Mouse (Mus musculus) neural tube, embryonic 15.5 days (tissue): ENCODE data around the gene Gucy2c. TPM values are rescaled to one million over a fixed set of nuclear protein-coding genes. Genes with fewer than 3 reads are reported as not detected.
"Not testable (repeated sequence)": the region's sequence is repeated elsewhere in the genome, so short reads cannot be mapped to it uniquely, and the experiment has no call there.

Experiments
- ATAC-seq: fragments of 200-750 bp; cut with Nextera tagmentation; 2 replicates; pipeline ENCODE4 v1.8.0; 2017; ENCODE audit warnings: mild to moderate bottlenecking, moderate TSS enrichment, moderate library complexity; ENCODE audit not compliant: low FRiP score
- H3K27ac ChIP-seq: fragments of 300-500 bp; sonication (generic); replicated peaks from 2 replicates; pipeline ENCODE4 v1.5.1; 2015; ENCODE audit warnings: mild to moderate bottlenecking, inconsistent platforms
- H3K27me3 ChIP-seq: fragments of 300-500 bp; sonication (generic); replicated peaks from 2 replicates; pipeline ENCODE4 v1.6.1; 2015; ENCODE audit warnings: inconsistent platforms
- H3K36me3 ChIP-seq: fragments of 300-500 bp; sonication (generic); 2 replicates; pipeline ENCODE4 v1.6.1; 2015; ENCODE audit warnings: inconsistent platforms
- H3K4me1 ChIP-seq: fragments of 300-500 bp; sonication (generic); 2 replicates; pipeline ENCODE4 v1.6.1; 2015; ENCODE audit warnings: inconsistent platforms
- H3K4me2 ChIP-seq: fragments of 300-500 bp; sonication (generic); 2 replicates; pipeline ENCODE4 v1.6.1; 2015; ENCODE audit warnings: inconsistent platforms, mild to moderate bottlenecking, moderate library complexity
- H3K4me3 ChIP-seq: fragments of 300-500 bp; sonication (generic); replicated peaks from 2 replicates; pipeline ENCODE4 v1.5.1; 2015; ENCODE audit warnings: mild to moderate bottlenecking, inconsistent platforms
- H3K9ac ChIP-seq: fragments of 300-500 bp; sonication (generic); replicated peaks from 2 replicates; pipeline ENCODE4 v1.6.1; 2015; ENCODE audit warnings: mild to moderate bottlenecking, inconsistent platforms
- H3K9me3 ChIP-seq: fragments of 300-500 bp; sonication (generic); replicated peaks from 2 replicates; pipeline ENCODE4 v1.6.1; 2016; ENCODE audit warnings: inconsistent platforms
- WGBS: fragments of 180-500 bp; shearing (Covaris S2); methylation state at CpG from one replicate; pipeline ENCODE4 v1.1.7; 2015; ENCODE audit warnings: mixed read lengths; 5-methylcytosine and 5-hydroxymethylcytosine counted together
- polyA plus RNA-seq: library from polyadenylated mRNA; unstranded; fragments of >200 nt; fragmentation: Nextera tagmentation; extraction: Ambion mirVana; gene quantifications from 2 replicates; pipeline ENCODE4 v1.2.1, GENCODE M21; 2015

Gene Gucy2c
- polyA plus RNA-seq, 1 experiment from 2014 or later, result 0.23 TPM

DNA sequence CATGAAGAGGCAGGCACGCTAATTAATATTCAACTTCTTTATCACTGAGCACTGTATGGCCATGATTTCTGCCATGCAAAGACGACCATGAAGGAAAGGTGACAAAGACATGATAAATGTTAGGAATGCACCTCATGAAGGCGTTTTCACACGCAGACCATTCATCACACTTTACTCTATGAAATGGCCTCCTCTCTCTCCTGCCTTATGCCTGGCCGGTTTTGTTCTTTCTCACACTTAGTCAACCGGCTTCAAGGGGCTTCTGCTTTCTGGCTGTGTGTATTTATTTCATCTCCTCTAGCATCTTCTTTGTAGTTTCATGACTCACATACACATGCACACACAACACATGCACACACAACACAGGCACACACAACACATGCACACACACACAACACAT lies 19.7 kb upstream of the Gucy2c start:
- H3K4me3 ChIP-seq, result no peak overlapping the region
- no peak overlapping the region for H3K4me2 ChIP-seq
- H3K9me3 ChIP-seq, result no peaks in the 10 kb centered on the region
- no peaks in the 10 kb centered on the region for H3K36me3 ChIP-seq
- H3K27me3 ChIP-seq, result no peaks in the 10 kb centered on the region
- 87% methylated on average over 6 of the region's 6 CpGs for WGBS
- ATAC-seq, result no peak
- H3K9ac ChIP-seq, result no peak overlapping the region
- H3K4me1 ChIP-seq, result peaks cover 14% of the 10 kb centered on the region
- H3K27ac ChIP-seq, result no peak overlapping the region

- H3K9me3 ChIP-seq, result no peaks in the 10 kb centered on the region
- peaks cover 17% of the 10 kb centered on the region for H3K4me1 ChIP-seq
- no peaks in the 10 kb centered on the region for H3K27me3 ChIP-seq
- H3K4me2 ChIP-seq, result no peak overlapping the region
- WGBS, result 91% methylated on average over 8 of the region's 8 CpGs
- no peak for ATAC-seq
- H3K36me3 ChIP-seq, result no peaks in the 10 kb centered on the region
- H3K9ac ChIP-seq, result no peak overlapping the region
- no peak overlapping the region for H3K27ac ChIP-seq
- H3K4me3 ChIP-seq, result no peak overlapping the region
These were observed 19.1 kb upstream of the Gucy2c start for GRCm38 (mm10) chr6:136800710-136801109.

- not testable (repeated sequence) for H3K9me3 ChIP-seq, H3K36me3 ChIP-seq, H3K9ac ChIP-seq, H3K27ac ChIP-seq, H3K27me3 ChIP-seq, ATAC-seq, H3K4me2 ChIP-seq, H3K4me3 ChIP-seq
- peaks cover 20% of the 10 kb centered on the region for H3K4me1 ChIP-seq
- WGBS, result 88% methylated on average over 3 of the region's 3 CpGs
These were observed 16.5 kb upstream of the Gucy2c start for GRCm38 (mm10) chr6:136797874-136798693.

DNA sequence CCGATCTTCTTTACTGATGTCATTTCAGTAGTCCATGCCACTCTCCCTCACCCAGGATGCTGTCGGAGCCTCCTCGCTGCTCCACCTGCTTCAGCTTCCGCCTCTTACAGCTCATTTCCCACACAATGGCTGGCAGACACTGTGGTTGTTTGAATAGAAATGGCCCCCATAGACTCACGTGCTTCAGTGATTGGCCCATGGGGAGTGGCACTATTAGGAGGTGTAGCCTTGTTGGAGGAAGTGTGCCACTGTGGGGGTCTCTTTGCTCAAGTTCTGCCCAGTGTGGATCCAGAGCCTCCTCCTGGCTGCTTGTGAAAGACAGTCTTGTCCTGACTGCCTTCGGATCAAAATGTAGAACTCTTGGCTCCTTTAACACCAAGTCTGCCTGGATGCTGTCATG lies 14.3 kb upstream of the Gucy2c start:
- no peak for ATAC-seq
- 39% methylated on average over 6 of the region's 6 CpGs for WGBS
- Histone ChIP-seq H3K4me2 (no peak overlapping the region), H3K9me3 (no peaks in the 10 kb centered on the region), H3K4me1 (peaks cover 19% of the 10 kb centered on the region; the same call in 1 of the 2 replicates), H3K36me3 (no peaks in the 10 kb centered on the region), H3K9ac (no peak overlapping the region), H3K27me3 (no peaks in the 10 kb centered on the region), H3K4me3 (no peak overlapping the region), H3K27ac (no peak overlapping the region)

DNA sequence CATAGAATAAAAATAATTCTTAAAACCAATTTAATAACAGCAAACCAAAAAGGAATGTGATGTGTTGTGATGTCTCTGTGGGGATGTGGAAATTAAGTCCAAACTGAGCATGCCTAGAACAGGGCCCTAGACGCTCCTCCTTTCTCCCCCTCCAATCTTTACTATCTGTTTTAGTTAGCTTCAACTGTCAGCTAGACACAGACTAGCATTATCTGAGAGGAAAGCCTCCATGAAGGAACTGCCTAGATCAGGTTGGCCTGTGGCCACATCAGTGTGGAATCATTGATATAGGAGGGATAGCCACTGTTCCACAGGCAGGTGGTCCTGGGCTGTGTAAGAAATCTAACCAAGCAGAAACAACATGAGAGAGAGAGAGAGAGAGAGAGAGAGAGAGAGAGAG lies 13.5 kb upstream of the Gucy2c start:
- ATAC-seq, result no peak

DNA sequence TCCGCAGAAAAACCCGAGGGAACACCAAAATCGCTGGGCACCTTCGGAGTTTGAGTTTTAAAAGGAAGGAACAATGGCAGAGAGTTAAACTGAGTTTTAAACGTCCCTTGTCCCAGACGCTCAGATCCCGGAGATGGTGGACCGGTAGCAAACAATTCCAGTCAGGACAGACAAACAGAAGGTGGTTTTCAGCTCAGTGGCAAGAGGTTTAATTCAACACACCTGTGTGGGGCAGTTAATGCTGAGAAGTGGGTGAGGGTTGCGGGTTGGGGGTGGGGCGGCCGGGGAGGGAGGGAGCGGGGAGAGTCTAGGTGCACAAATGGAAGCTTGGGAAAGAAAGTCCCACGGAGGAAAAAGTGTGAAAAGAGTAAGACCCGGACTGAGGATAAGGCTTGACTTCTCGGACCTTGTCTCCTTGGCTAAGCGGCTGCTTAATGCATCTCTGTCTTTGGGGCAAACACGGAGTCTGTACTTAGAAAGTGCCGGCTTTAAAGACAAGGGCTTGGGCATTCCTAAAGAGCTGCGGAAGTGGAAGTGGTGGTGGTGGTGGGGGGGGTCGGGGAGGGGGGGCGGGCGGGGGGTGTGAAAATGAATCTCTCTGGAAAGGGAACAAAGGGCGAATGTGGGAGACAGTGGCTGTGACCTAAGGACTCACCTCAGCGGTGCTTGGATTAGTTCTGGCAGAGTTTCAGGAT lies 12.4 kb upstream of the Gucy2c start:
- H3K9ac ChIP-seq, result 0 out of 2 replicates have a peak overlapping the region, but pooled peaks have one; percentile 14
- peak overlapping the region; percentile 63 for H3K4me2 ChIP-seq
- peaks cover 19% of the 10 kb centered on the region; the same call in 1 of the 2 replicates for H3K4me1 ChIP-seq
- WGBS, result under 1% methylated on average over 22 of the region's 24 CpGs
- H3K27ac ChIP-seq, result no peak overlapping the region
- H3K36me3 ChIP-seq, result no peaks in the 10 kb centered on the region
- ATAC-seq, result no peak
- peak overlapping the region; percentile 30 for H3K4me3 ChIP-seq
- H3K27me3 ChIP-seq, result no peaks in the 10 kb centered on the region
- no peaks in the 10 kb centered on the region for H3K9me3 ChIP-seq

More for the DNA sequence above, 13.5 kb upstream of the Gucy2c start:
- H3K27ac ChIP-seq, result no peak overlapping the region
- H3K36me3 ChIP-seq, result no peaks in the 10 kb centered on the region
- H3K27me3 ChIP-seq, result no peaks in the 10 kb centered on the region
- H3K4me2 ChIP-seq, result no peak overlapping the region
- no peak overlapping the region for H3K9ac ChIP-seq
- peaks cover 19% of the 10 kb centered on the region; the same call in 1 of the 2 replicates for H3K4me1 ChIP-seq
- H3K9me3 ChIP-seq, result no peaks in the 10 kb centered on the region
- no peak overlapping the region for H3K4me3 ChIP-seq
- 78% methylated on average over 1 of the region's 1 CpGs for WGBS

- Histone ChIP-seq H3K27me3 (no peaks in the 10 kb centered on the region), H3K36me3 (no peaks in the 10 kb centered on the region), H3K4me1 (peaks cover 19% of the 10 kb centered on the region; the same call in 1 of the 2 replicates), H3K27ac (no peak overlapping the region), H3K9ac (no peak overlapping the region), H3K4me2 (peak overlapping the region; percentile 63), H3K9me3 (no peaks in the 10 kb centered on the region), H3K4me3 (peak overlapping the region; percentile 30; the same call in 1 of the 2 replicates)
- no peak for ATAC-seq
- WGBS, result 24% methylated on average over 16 of the region's 16 CpGs
These were observed 11.6 kb upstream of the Gucy2c start for GRCm38 (mm10) chr6:136792884-136793758.

- H3K27me3 ChIP-seq, result no peaks in the 10 kb centered on the region
- no peak overlapping the region for H3K4me2 ChIP-seq
- peaks cover 15% of the 10 kb centered on the region; the same call in 1 of the 2 replicates for H3K4me1 ChIP-seq
- no peaks in the 10 kb centered on the region for H3K9me3 ChIP-seq
- no peaks in the 10 kb centered on the region for H3K36me3 ChIP-seq
- no peak for ATAC-seq
- H3K9ac ChIP-seq, result no peak overlapping the region
- H3K4me3 ChIP-seq, result no peak overlapping the region
- no peak overlapping the region for H3K27ac ChIP-seq
- 82% methylated on average over 5 of the region's 5 CpGs for WGBS
These were observed 7.9 kb upstream of the Gucy2c start for GRCm38 (mm10) chr6:136789391-136789971.

DNA sequence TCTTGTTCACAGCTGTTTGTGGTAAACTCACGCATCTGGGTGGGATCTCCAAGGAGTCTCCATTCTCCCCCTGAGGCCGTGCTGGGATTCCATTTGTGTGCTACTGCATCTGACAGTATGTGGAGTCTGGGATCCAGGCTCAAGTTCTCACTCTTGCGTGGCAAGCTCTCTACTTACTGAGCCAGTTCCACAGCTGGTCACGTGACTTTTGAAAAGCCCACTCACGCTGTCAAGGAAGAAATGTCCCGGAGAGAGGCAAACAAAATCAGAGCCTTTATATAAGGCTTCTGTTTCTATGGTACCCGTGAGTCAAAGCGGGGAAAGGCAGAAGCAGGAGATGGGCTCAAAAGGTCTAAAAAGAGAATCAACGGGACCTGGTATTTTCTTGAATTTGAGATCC lies 1.2 kb upstream of the Gucy2c start:
- Histone ChIP-seq H3K4me1 (no peaks in the 10 kb centered on the region), H3K27ac (no peak overlapping the region), H3K27me3 (no peaks in the 10 kb centered on the region), H3K9me3 (no peaks in the 10 kb centered on the region), H3K9ac (no peak overlapping the region), H3K36me3 (no peaks in the 10 kb centered on the region), H3K4me2 (no peak overlapping the region), H3K4me3 (no peak overlapping the region)
- 81% methylated on average over 9 of the region's 9 CpGs for WGBS
- ATAC-seq, result no peak

- H3K27me3 ChIP-seq, result no peaks in the 10 kb centered on the region
- no peak overlapping the region for H3K4me2 ChIP-seq
- no peaks in the 10 kb centered on the region for H3K4me1 ChIP-seq
- no peaks in the 10 kb centered on the region for H3K36me3 ChIP-seq
- no peak overlapping the region for H3K9ac ChIP-seq
- 83% methylated on average over 12 of the region's 12 CpGs for WGBS
- H3K4me3 ChIP-seq, result no peak overlapping the region
- no peaks in the 10 kb centered on the region for H3K9me3 ChIP-seq
- no peak overlapping the region for H3K27ac ChIP-seq
- ATAC-seq, result no peak
These were observed 581 bp upstream of the Gucy2c start for GRCm38 (mm10) chr6:136782146-136782545.

- Histone ChIP-seq H3K36me3 (no peaks in the 10 kb centered on the region), H3K9ac (no peak overlapping the region), H3K4me1 (no peaks in the 10 kb centered on the region), H3K4me3 (no peak overlapping the region), H3K4me2 (no peak overlapping the region), H3K9me3 (no peaks in the 10 kb centered on the region), H3K27ac (no peak overlapping the region), H3K27me3 (no peaks in the 10 kb centered on the region)
- ATAC-seq, result no peak
- 84% methylated on average over 1 of the region's 1 CpGs for WGBS
These were observed 5.2 kb downstream of the Gucy2c start for GRCm38 (mm10) chr6:136776392-136776791.
